Comparison of ENCODE assay signal across 10 mouse cellular contexts in genomic region chr11:20232016-20232755, GRCm38 (mm10). TPM values are rescaled to one million over a fixed set of nuclear protein-coding genes. Genes with fewer than 3 reads are reported as not detected.
DNase-seq lines count a peak whose midpoint lies in the region; ATAC-seq and TF ChIP-seq lines count a peak whose summit lies in the region.
"Had no signal": no experiment of that assay in that cellular context is flagged by ENCODE, and none has a peak within 500 bp of the region (broad histone marks: within the 10 kb centered on the region; RNA-seq: fewer than 3 reads in every experiment).

No protein-coding gene starts in this region.

- no peak overlapping the region for H3K4me2 ChIP-seq in heart, embryonic 13.5 days
- H3K4me2 ChIP-seq in midbrain, embryonic 11.5 days: no peak overlapping the region
- H3K4me2 ChIP-seq in hindbrain, postnatal 0 days (ENCODE audit: low read depth, low read length): no peak overlapping the region
- H3K4me2 ChIP-seq in stomach, embryonic 14.5 days (replicated peaks; ENCODE audit: low read depth, low read length): no peak overlapping the region

- H3K27ac ChIP-seq in heart, embryonic 13.5 days (replicated peaks): peak overlapping the region; percentile 89
- peak overlapping the region; percentile 40; the same call in 1 of the 2 replicates for H3K27ac ChIP-seq in midbrain, embryonic 11.5 days (ENCODE audit: low read depth, low read length)
- H3K27ac ChIP-seq in midbrain, embryonic 10.5 days (replicated peaks): no peak overlapping the region; the same call in 1 of the 2 replicates
- peak overlapping the region; percentile 54; the same call in 1 of the 2 replicates for H3K27ac ChIP-seq in hindbrain, postnatal 0 days
- peak overlapping the region; percentile 18; the same call in 1 of the 2 replicates for H3K27ac ChIP-seq in stomach, embryonic 14.5 days (ENCODE audit: low read length)

- H3K9ac ChIP-seq in heart, embryonic 13.5 days: no peak overlapping the region
- H3K9ac ChIP-seq in midbrain, embryonic 11.5 days (ENCODE audit: low read length): no peak overlapping the region
- no peak overlapping the region for H3K9ac ChIP-seq in hindbrain, postnatal 0 days (replicated peaks; ENCODE audit: low read length)
- H3K9ac ChIP-seq in stomach, embryonic 14.5 days (replicated peaks; ENCODE audit: low read depth, low read length): no peak overlapping the region

- no peak for ATAC-seq in heart, embryonic 13.5 days (ENCODE audit: extremely low read depth, insufficient number of reproducible peaks, low FRiP score, low TSS enrichment)
- no peak for ATAC-seq in midbrain, embryonic 11.5 days (ENCODE audit: low FRiP score)
- ATAC-seq in hindbrain, postnatal 0 days: peak; percentile 60; the same call in 1 of the 2 replicates
- no peak for ATAC-seq in stomach, embryonic 14.5 days (ENCODE audit: insufficient number of reproducible peaks, insufficient read depth, low FRiP score, low read depth)

- no peak for DNase-seq in heart, postnatal 10 days
- DNase-seq in midbrain, embryonic 11.5 days (ENCODE audit: low spot score, missing footprints): no peak
- no peak for DNase-seq in midbrain, embryonic 10.5 days (ENCODE audit: low spot score)
- DNase-seq in hindbrain, postnatal 0 days (ENCODE audit: low spot score): peak; percentile 15
- no peak for DNase-seq in layer of hippocampus, adult 11-12 months (ENCODE audit: low spot score)
- DNase-seq in thymus, postnatal 36 days: no peak
- DNase-seq: thymus, adult 18-20 months had no signal

- H3K9me3 ChIP-seq in heart, embryonic 13.5 days: no peaks in the 10 kb centered on the region
- H3K9me3 ChIP-seq in midbrain, embryonic 11.5 days (ENCODE audit: control insufficient read depth, low read length): no peaks in the 10 kb centered on the region
- H3K9me3 ChIP-seq in midbrain, embryonic 10.5 days (replicated peaks): no peaks in the 10 kb centered on the region
- H3K9me3 ChIP-seq in hindbrain, postnatal 0 days (ENCODE audit: low read length): no peaks in the 10 kb centered on the region
- H3K9me3 ChIP-seq in stomach, embryonic 14.5 days (ENCODE audit: control insufficient read depth, low read depth, low read length): no peaks in the 10 kb centered on the region

- H3K4me1 ChIP-seq in heart, embryonic 13.5 days: peaks cover 24% of the 10 kb centered on the region
- peaks cover 11% of the 10 kb centered on the region for H3K4me1 ChIP-seq in midbrain, embryonic 11.5 days (ENCODE audit: control insufficient read depth, insufficient read depth, low read length)
- peaks cover 22% of the 10 kb centered on the region for H3K4me1 ChIP-seq in midbrain, embryonic 10.5 days
- no peaks in the 10 kb centered on the region for H3K4me1 ChIP-seq in hindbrain, postnatal 0 days (ENCODE audit: insufficient read depth, low read length)
- no peaks in the 10 kb centered on the region for H3K4me1 ChIP-seq in stomach, embryonic 14.5 days (ENCODE audit: control insufficient read depth, insufficient read depth, low read length)

- intact Hi-C loops in heart, postnatal 10 days (cut with DNase I): no loop called here

- H3K4me3 ChIP-seq in heart, embryonic 13.5 days: no peak overlapping the region
- no peak overlapping the region for H3K4me3 ChIP-seq in midbrain, embryonic 11.5 days (ENCODE audit: low read depth, low read length)
- H3K4me3 ChIP-seq in midbrain, embryonic 10.5 days: no peak overlapping the region
- H3K4me3 ChIP-seq in hindbrain, postnatal 0 days (ENCODE audit: low read length): no peak overlapping the region
- no peak overlapping the region for H3K4me3 ChIP-seq in stomach, embryonic 14.5 days (ENCODE audit: low read depth, low read length)

- H3K36me3 ChIP-seq in heart, embryonic 13.5 days: peaks cover 100% of the 10 kb centered on the region
- peaks cover 28% of the 10 kb centered on the region for H3K36me3 ChIP-seq in midbrain, embryonic 11.5 days (ENCODE audit: control insufficient read depth, insufficient read depth, low read length)
- peaks cover 98% of the 10 kb centered on the region for H3K36me3 ChIP-seq in midbrain, embryonic 10.5 days
- peaks cover 36% of the 10 kb centered on the region for H3K36me3 ChIP-seq in hindbrain, postnatal 0 days (ENCODE audit: insufficient read depth, low read length)
- H3K36me3 ChIP-seq in stomach, embryonic 14.5 days (ENCODE audit: control insufficient read depth, insufficient read depth, low read length): peaks cover 54% of the 10 kb centered on the region

- no peaks in the 10 kb centered on the region for H3K27me3 ChIP-seq in heart, embryonic 13.5 days (replicated peaks)
- H3K27me3 ChIP-seq in midbrain, embryonic 11.5 days (ENCODE audit: control insufficient read depth, insufficient read depth, low read length): no peaks in the 10 kb centered on the region
- H3K27me3 ChIP-seq in midbrain, embryonic 10.5 days (ENCODE audit: low read depth, poor library complexity, severe bottlenecking): no peaks in the 10 kb centered on the region
- H3K27me3 ChIP-seq in hindbrain, postnatal 0 days (ENCODE audit: insufficient read depth, low read length): no peaks in the 10 kb centered on the region
- H3K27me3 ChIP-seq in stomach, embryonic 14.5 days (ENCODE audit: control insufficient read depth, insufficient read depth, low read length): no peaks in the 10 kb centered on the region
- H3K27me3 ChIP-seq: CH12.LX had no signal

- TF ChIP-seq CTCF in hindbrain, postnatal 0 days (IDR thresholded peaks at IDR 0.05; ENCODE audit: low read depth): no peak

- WGBS in heart, embryonic 13.5 days: 63% methylated on average over 5 of the region's 5 CpGs
- 87% methylated on average over 4 of the region's 5 CpGs for WGBS in midbrain, embryonic 11.5 days
- WGBS in midbrain, embryonic 10.5 days: 73% methylated on average over 5 of the region's 5 CpGs
- WGBS in hindbrain, postnatal 0 days: 75% methylated on average over 4 of the region's 5 CpGs
- 72% methylated on average over 5 of the region's 5 CpGs for WGBS in stomach, embryonic 14.5 days

RNA-seq across cellular contexts. Expression of gene Cep68, which starts 17.0 kb away (rescaled TPM):
- 28.0 and 28.9 TPM in 2 replicates for polyA plus RNA-seq in heart, embryonic 13.5 days (2015; fragmentation: Nextera tagmentation; extraction: Ambion mirVana)
- total RNA-seq in heart, postnatal 10 days (2021): 10 to 100 TPM; 40.0 to 42.7 TPM
- 29.4 TPM in 2 replicates for polyA plus RNA-seq in midbrain, embryonic 11.5 days (2014; fragmentation: Nextera tagmentation; extraction: Ambion mirVana)
- polyA plus RNA-seq in midbrain, embryonic 10.5 days (2016; fragmentation: Nextera tagmentation; extraction: Ambion mirVana): 38.1 and 43.2 TPM in 2 replicates
- 43.5 and 61.1 TPM in 2 replicates for total RNA-seq in hindbrain, postnatal 0 days (2014; rRNA removed)
- polyA plus RNA-seq in hindbrain, postnatal 0 days (2015; fragmentation: Nextera tagmentation; extraction: Ambion mirVana): 23.1 and 24.4 TPM in 2 replicates
- polyA plus RNA-seq in stomach, embryonic 14.5 days (2014; fragmentation: Nextera tagmentation; extraction: Ambion mirVana): 33.6 and 34.4 TPM in 2 replicates

RNA-seq across cellular contexts. Expression of gene Rab1a, which starts 31.0 kb away (rescaled TPM):
- 182 and 198 TPM in 2 replicates for polyA plus RNA-seq in heart, embryonic 13.5 days (2015; fragmentation: Nextera tagmentation; extraction: Ambion mirVana)
- 100 to 1,000 TPM; 163 to 167 TPM for total RNA-seq in heart, postnatal 10 days (2021)
- 248 and 272 TPM in 2 replicates for polyA plus RNA-seq in midbrain, embryonic 11.5 days (2014; fragmentation: Nextera tagmentation; extraction: Ambion mirVana)
- 219 and 222 TPM in 2 replicates for polyA plus RNA-seq in midbrain, embryonic 10.5 days (2016; fragmentation: Nextera tagmentation; extraction: Ambion mirVana)
- total RNA-seq in hindbrain, postnatal 0 days (2014; rRNA removed): 92.4 and 100 TPM in 2 replicates
- 310 TPM in 2 replicates for polyA plus RNA-seq in hindbrain, postnatal 0 days (2015; fragmentation: Nextera tagmentation; extraction: Ambion mirVana)
- 241 and 254 TPM in 2 replicates for polyA plus RNA-seq in stomach, embryonic 14.5 days (2014; fragmentation: Nextera tagmentation; extraction: Ambion mirVana)
